Comparison of ENCODE assay signal across 9 mouse cellular contexts in genomic region chr2:31917636-31918035, GRCm38 (mm10). TPM values are rescaled to one million over a fixed set of nuclear protein-coding genes. Genes with fewer than 3 reads are reported as not detected.
DNase-seq lines count a peak whose midpoint lies in the region; ATAC-seq lines count a peak whose summit lies in the region.
"Had no signal": no experiment of that assay in that cellular context is flagged by ENCODE, and none has a peak within 500 bp of the region (broad histone marks: within the 10 kb centered on the region; RNA-seq: fewer than 3 reads in every experiment).

No protein-coding gene starts in this region.

- H3K9ac ChIP-seq in midbrain, embryonic 11.5 days (ENCODE audit: low read length): no peak overlapping the region
- H3K9ac ChIP-seq: heart, embryonic 13.5 days had no signal

- no peaks in the 10 kb centered on the region for H3K27me3 ChIP-seq in midbrain, embryonic 11.5 days (ENCODE audit: control insufficient read depth, insufficient read depth, low read length)
- no peaks in the 10 kb centered on the region; the same call in 1 of the 2 replicates for H3K27me3 ChIP-seq in midbrain, embryonic 10.5 days (ENCODE audit: low read depth, poor library complexity, severe bottlenecking)

- no peaks in the 10 kb centered on the region for H3K9me3 ChIP-seq in midbrain, embryonic 11.5 days (ENCODE audit: control insufficient read depth, low read length)
- no peaks in the 10 kb centered on the region for H3K9me3 ChIP-seq in midbrain, embryonic 10.5 days (replicated peaks)
- H3K9me3 ChIP-seq: heart, embryonic 13.5 days had no signal

- no peak overlapping the region for H3K27ac ChIP-seq in midbrain, embryonic 11.5 days (ENCODE audit: low read depth, low read length)
- H3K27ac ChIP-seq in midbrain, embryonic 10.5 days (replicated peaks): no peak overlapping the region
- H3K27ac ChIP-seq: heart, embryonic 13.5 days had no signal

- H3K4me3 ChIP-seq in midbrain, embryonic 11.5 days (ENCODE audit: low read depth, low read length): no peak overlapping the region
- no peak overlapping the region for H3K4me3 ChIP-seq in midbrain, embryonic 10.5 days
- H3K4me3 ChIP-seq: heart, embryonic 13.5 days had no signal

- no peak for ATAC-seq in midbrain, embryonic 11.5 days (ENCODE audit: low FRiP score)
- peak; percentile 79 for ATAC-seq in megakaryocyte progenitor cell, adult 5-6 weeks (replicated peaks; ENCODE audit: poor library complexity)
- ATAC-seq in activated CD4-positive, CD25-positive, alpha-beta regulatory T cell, adult 4 months: no peak

- WGBS in midbrain, embryonic 11.5 days: 38% methylated on average over 4 of the region's 4 CpGs
- 27% methylated on average over 4 of the region's 4 CpGs for WGBS in midbrain, embryonic 10.5 days

- intact Hi-C loops in heart, postnatal 36 days (cut with DNase I): loop anchor here (2.0 kb wide), 1 partner anchor 215 kb away; no protein-coding TSS in a partner anchor

- H3K4me1 ChIP-seq in midbrain, embryonic 11.5 days (ENCODE audit: control insufficient read depth, insufficient read depth, low read length): no peaks in the 10 kb centered on the region
- peaks cover 6% of the 10 kb centered on the region for H3K4me1 ChIP-seq in midbrain, embryonic 10.5 days
- H3K4me1 ChIP-seq: heart, embryonic 13.5 days had no signal

- peak; percentile 19 for DNase-seq in cerebellum, adult 11 months
- DNase-seq in cerebellum, adult 11-12 months: no peak
- DNase-seq in midbrain, embryonic 11.5 days (ENCODE audit: low spot score, missing footprints): peak; percentile 88
- no peak for DNase-seq in midbrain, embryonic 10.5 days (ENCODE audit: low spot score)
- peak; percentile 52 to 71 for DNase-seq in adrenal gland, postnatal 36 days
- peak; percentile 19 to 21 for DNase-seq in heart, postnatal 36 days

- H3K4me2 ChIP-seq in midbrain, embryonic 11.5 days: no peak overlapping the region
- H3K4me2 ChIP-seq: heart, embryonic 13.5 days had no signal

- no peaks in the 10 kb centered on the region for H3K36me3 ChIP-seq in midbrain, embryonic 11.5 days (ENCODE audit: control insufficient read depth, insufficient read depth, low read length)
- no peaks in the 10 kb centered on the region for H3K36me3 ChIP-seq in midbrain, embryonic 10.5 days
- H3K36me3 ChIP-seq: heart, embryonic 13.5 days had no signal

RNA-seq across cellular contexts. Expression of gene Lamc3, which starts 30.5 kb away (rescaled TPM):
- 7.7 and 9.6 TPM in 2 replicates for polyA plus RNA-seq in midbrain, embryonic 11.5 days (2014; fragmentation: Nextera tagmentation; extraction: Ambion mirVana)
- polyA plus RNA-seq in midbrain, embryonic 10.5 days (2016; fragmentation: Nextera tagmentation; extraction: Ambion mirVana): 12.3 and 15.7 TPM in 2 replicates
- total RNA-seq in adrenal gland, postnatal 36 days (2021): 10 to 100 TPM; 13.7 to 20.1 TPM
- total RNA-seq in heart, postnatal 36 days (2021): 1 to 10 TPM in 1 of 2 experiments, under 1 TPM in 1; 0.67 to 1.0 TPM
- not detected in 2 replicates for total RNA-seq in megakaryocyte progenitor cell, adult 5-6 weeks (2015)
- total RNA-seq in megakaryocyte progenitor cell, adult 5-6 weeks (2017): not detected in 2 replicates
- not detected for polyA plus RNA-seq in activated CD4-positive, CD25-positive, alpha-beta regulatory T cell, adult 4 months (2017; shearing (Covaris generic))

RNA-seq across cellular contexts. Expression of gene Aif1l, which starts 32.3 kb away (rescaled TPM):
- 65.0 and 65.7 TPM in 2 replicates for polyA plus RNA-seq in midbrain, embryonic 11.5 days (2014; fragmentation: Nextera tagmentation; extraction: Ambion mirVana)
- 68.3 and 76.2 TPM in 2 replicates for polyA plus RNA-seq in midbrain, embryonic 10.5 days (2016; fragmentation: Nextera tagmentation; extraction: Ambion mirVana)
- total RNA-seq in adrenal gland, postnatal 36 days (2021): 10 to 100 TPM; 14.5 to 23.7 TPM
- total RNA-seq in heart, postnatal 36 days (2021): 1 to 10 TPM; 1.6 to 3.2 TPM
- 0.24 and 0.25 TPM in 2 replicates for total RNA-seq in megakaryocyte progenitor cell, adult 5-6 weeks (2015)
- total RNA-seq in megakaryocyte progenitor cell, adult 5-6 weeks (2017): 0.47 TPM in 1 of 2 replicates, not detected in the other
- polyA plus RNA-seq in activated CD4-positive, CD25-positive, alpha-beta regulatory T cell, adult 4 months (2017; shearing (Covaris generic)): not detected

RNA-seq across cellular contexts. Expression of gene Nup214, which starts 56.6 kb away (rescaled TPM):
- 64.6 and 64.7 TPM in 2 replicates for polyA plus RNA-seq in midbrain, embryonic 11.5 days (2014; fragmentation: Nextera tagmentation; extraction: Ambion mirVana)
- polyA plus RNA-seq in midbrain, embryonic 10.5 days (2016; fragmentation: Nextera tagmentation; extraction: Ambion mirVana): 97.2 and 104 TPM in 2 replicates
- total RNA-seq in adrenal gland, postnatal 36 days (2021): 10 to 100 TPM; 63.1 to 65.4 TPM
- total RNA-seq in heart, postnatal 36 days (2021): 10 to 100 TPM; 33.4 to 34.5 TPM
- 88.1 and 106 TPM in 2 replicates for total RNA-seq in megakaryocyte progenitor cell, adult 5-6 weeks (2015)
- total RNA-seq in megakaryocyte progenitor cell, adult 5-6 weeks (2017): 30.7 and 59.6 TPM in 2 replicates
- 10 to 100 TPM; 78.0 to 79.8 TPM for polyA plus RNA-seq in activated CD4-positive, CD25-positive, alpha-beta regulatory T cell, adult 4 months (2017; shearing (Covaris generic))

Comparison
In these comparisons a context has a peak if more than half of its experiments do, and no peak if none do; other contexts are left out.
1. DNase-seq: peak in cerebellum, adult 11 months (single experiment), midbrain, embryonic 11.5 days (single experiment), adrenal gland, postnatal 36 days (2 of 2) and heart, postnatal 36 days (2 of 2); none in cerebellum, adult 11-12 months (single experiment) and midbrain, embryonic 10.5 days (single experiment).
2. RNA of gene Lamc3, which starts 30.5 kb away (total RNA-seq): 13.7 to 20.1 TPM in adrenal gland, postnatal 36 days; 0.67 to 1.0 TPM in heart, postnatal 36 days and not detected in megakaryocyte progenitor cell, adult 5-6 weeks; every median in the first group is over 4 times any median in the second.